Mouse (Mus musculus): ENCODE results near the gene Dclk2.

The Dclk2 gene

GRCm38 (mm10) chr3:86920343-86921083 is at the start of gene Dclk2:
Gene Dclk2 (minus strand): TSS chr3:86920852.
- peak; percentile 37 to 76 for DNase-seq (ENCODE audit: low spot score in 2 of 2)

DNA sequence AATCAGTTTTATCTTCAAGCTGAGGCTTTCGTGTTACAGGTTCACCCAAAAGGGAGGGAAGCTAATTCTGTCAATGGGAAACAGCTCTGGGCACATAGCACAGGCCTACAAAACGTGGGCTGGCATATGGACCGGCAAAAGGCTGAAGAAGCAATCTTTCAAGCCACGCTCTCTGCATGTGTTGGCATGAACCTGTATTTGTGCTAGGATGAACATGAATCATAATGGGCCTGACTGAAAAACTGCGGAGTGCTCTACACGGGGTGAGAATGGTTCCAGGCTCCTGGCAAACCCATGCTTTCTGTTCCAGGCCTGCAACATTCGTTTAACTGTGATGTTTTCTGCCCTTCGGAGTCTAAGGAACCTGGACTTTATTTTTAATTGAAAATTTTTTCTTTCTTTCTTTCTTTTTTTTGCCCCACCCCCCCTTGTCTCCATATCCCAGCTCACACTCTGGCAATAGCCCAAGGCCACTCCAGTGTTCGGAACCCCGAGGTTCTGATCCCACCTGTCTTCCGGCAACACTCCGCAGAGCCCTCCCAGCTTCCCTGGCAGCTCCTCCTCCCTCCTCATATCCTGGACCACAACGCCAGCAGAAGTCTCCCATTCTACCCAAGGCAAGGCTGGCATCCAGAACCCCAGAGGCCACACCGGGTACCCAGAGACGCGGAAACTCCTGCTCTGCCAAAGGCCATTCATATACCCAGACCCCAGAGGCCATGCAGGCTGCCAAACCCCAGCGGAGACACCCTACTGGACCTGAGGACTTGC is 42.2 kb upstream of the Dclk2 start:
- DNase-seq (ENCODE audit: low spot score in 2 of 2): no peak

DNA sequence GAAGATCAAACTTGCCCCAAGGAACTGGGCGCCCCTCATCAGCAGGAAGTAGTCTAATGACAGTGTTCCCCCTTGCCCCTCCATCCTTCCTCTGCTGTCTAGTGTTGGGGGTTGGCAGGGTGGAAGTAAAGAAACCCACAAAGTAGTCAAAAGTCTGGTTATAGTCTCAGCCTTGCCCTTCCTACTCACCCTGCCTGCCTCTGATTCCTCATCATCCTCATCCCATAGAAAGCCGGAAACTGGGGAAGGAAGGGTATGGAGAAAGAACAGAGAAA is 40.7 kb upstream of the Dclk2 start:
- DNase-seq (ENCODE audit: low spot score in 2 of 2): no peak

- no peak for DNase-seq (ENCODE audit: low spot score in 2 of 2)
These were observed 40.2 kb upstream of the Dclk2 start for GRCm38 (mm10) chr3:86960656-86961394.

DNA sequence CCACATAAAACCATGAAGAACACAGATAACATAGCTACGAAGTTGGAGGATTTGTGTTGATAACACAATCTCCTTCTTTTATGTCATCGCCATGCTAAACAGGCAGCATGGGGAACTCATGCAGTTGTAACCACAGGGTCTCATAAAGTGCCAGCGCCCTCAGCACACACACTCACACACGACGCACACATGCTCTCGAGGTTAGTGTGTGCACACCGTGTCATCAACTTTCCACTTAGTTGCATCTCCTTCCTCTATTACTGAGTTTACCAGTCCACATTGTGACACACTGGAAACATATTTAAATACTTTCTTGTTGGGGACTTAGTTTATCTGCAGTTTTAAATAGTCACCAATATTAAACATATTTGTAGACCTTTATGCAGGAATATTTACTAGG is 38.4 kb upstream of the Dclk2 start:
- no peak for DNase-seq (ENCODE audit: low spot score in 2 of 2)

GRCm38 (mm10) chr3:86955376-86955775 is 34.7 kb upstream of the Dclk2 start:
- no peak for DNase-seq (ENCODE audit: low spot score in 2 of 2)

DNA sequence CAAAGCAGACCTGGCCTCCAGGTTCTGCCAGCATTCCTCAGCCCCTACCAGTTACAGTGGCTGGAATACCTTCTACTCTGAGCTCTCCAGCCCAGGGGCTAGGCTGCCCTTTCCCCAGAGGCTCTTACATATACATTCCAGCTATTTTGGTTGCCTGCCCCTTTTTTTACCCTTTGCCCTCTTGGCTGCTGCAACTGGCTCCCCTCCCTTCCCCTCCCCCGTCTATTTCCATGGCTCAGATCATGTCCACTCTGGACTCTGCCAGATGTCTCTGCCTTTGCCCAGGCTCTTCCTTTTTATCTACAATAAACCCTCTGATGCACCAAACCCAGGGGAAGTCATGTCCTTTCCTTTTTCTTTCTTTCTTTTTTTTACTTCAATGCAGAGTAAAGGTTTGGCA is 33.9 kb upstream of the Dclk2 start:
- no peak for DNase-seq (ENCODE audit: low spot score in 2 of 2)

GRCm38 (mm10) chr3:86953819-86954218 is 33.2 kb upstream of the Dclk2 start:
- DNase-seq (ENCODE audit: low spot score in 2 of 2): no peak

GRCm38 (mm10) chr3:86950652-86951051 is 30.0 kb upstream of the Dclk2 start:
- DNase-seq (ENCODE audit: low spot score in 2 of 2): no peak

DNA sequence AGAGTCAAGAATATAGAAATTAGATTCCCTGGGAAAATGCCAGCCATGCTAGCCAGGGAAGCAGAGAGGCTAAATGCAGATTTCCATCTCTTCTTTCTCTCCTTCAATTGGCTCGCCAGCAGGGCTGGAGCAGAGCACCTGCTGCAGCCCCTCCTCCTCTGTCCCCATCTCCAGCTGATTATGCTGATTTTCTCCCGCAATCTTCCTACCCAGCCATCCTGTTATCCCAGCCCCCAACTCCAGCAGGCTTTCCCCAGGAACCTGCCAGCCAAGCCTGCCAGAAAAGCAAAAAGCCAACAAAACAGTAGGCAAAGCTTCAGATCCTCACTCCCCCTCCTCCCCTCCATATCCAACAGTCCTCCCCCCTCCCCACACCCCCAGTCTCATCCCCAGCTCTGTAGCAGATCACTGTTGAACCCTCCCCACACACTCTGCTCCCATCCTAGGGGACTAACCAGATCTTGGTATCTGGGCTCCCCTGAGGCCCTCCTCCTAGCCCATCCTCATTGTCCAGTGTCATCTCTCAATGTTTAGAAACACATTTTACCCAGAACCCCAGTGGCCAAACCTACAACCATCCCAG is 15.7 kb upstream of the Dclk2 start:
- DNase-seq (ENCODE audit: low spot score in 2 of 2): no peak

GRCm38 (mm10) chr3:86933446-86933845 is 12.8 kb upstream of the Dclk2 start:
- DNase-seq (ENCODE audit: low spot score in 2 of 2): no peak

- no peak for DNase-seq (ENCODE audit: low spot score in 2 of 2)
These were observed 3.0 kb upstream of the Dclk2 start for GRCm38 (mm10) chr3:86923686-86924085.

DNA sequence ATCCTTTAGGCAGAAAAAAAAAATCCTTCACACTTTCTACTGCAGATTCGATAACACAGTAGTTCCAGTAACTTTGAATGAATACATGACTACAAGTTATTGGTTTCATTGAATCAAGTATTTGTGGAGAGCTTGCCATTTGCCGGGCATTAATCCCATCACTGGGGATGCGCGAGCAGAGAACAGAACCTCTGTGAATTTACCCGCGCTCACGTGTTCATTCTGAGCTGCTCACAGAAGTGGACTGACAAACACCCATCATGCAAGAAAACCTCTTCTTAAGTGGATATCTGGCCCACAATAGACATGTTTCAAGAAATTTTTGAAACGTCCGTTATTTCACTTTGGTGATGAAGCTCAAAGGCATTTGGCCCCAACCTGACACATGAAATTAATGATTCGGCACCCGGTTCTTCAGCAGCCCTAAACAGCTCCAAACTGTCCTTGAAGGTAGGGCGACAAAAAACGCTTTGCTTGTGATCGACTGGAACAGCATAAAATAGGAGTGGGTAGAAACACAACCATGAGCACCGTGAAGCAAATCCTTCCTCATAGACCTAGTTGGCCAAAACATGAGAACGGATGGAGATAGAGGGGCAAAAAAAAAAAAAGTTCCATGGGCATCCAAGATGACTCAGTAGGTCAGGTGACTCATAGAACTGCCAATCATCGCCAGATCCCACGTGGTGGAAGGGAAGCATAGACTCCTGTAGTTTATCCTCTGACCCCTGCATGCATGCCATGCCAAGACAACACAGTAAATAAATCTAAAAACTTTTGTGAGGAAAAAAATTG is 726 bp upstream of the Dclk2 start:
- no peak for DNase-seq (ENCODE audit: low spot score in 2 of 2)

DNA sequence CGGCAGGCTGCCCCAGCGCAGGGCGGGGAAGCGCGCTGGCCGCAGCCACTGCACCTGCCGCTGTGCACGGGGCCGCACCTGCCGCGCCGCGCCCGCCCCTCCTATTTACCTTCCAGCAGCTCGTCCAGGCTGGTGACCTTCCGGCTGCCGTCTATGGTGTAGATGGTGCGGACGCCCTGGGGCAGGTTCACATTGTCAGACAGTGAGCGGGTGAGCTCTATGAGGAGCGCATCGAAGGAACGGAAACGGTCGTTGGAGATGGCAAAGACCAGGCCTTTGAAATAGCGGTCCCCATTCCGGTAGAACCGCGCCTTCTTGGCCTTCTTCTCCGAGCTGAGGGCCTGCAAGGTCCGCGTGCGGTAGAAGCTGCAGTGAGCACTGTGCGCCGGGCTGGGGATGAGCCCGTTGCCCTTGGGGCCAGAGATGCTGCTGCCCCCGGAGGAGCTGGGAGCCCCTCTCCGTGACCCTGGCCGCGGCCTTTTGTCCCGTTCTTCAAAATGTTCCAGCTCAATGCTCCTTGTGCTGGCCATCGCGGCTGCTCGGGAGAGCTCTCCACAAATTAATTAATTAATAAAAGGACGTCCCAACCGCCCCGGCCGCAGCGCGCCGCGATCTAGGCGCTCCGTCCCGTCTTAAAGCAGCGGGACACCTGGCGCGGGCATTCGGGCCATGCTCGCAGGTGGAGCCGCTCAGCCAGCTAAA is 860 bp downstream of the Dclk2 start:
- DNase-seq (ENCODE audit: low spot score in 2 of 2): peak; percentile 18 to 31

DNA sequence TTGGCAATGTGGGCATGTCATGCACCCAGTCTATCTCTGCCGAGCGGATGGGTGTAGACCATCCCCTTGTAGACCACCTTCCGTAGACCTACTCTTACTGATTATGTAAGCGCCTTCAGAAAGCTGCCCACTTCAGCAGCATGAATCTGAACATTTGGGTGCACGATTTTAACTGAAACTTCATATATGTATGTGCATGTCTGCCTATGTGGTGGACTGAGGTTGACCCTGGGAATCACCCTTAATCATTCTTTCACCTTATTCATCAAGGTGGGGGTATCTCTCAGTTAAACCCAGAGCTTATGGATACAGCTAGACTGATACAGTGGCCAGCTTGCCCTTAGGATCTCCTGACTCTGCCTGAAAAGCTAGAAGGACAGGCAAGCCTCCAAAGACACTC is 3.6 kb downstream of the Dclk2 start:
- DNase-seq (ENCODE audit: low spot score in 2 of 2): no peak

DNA sequence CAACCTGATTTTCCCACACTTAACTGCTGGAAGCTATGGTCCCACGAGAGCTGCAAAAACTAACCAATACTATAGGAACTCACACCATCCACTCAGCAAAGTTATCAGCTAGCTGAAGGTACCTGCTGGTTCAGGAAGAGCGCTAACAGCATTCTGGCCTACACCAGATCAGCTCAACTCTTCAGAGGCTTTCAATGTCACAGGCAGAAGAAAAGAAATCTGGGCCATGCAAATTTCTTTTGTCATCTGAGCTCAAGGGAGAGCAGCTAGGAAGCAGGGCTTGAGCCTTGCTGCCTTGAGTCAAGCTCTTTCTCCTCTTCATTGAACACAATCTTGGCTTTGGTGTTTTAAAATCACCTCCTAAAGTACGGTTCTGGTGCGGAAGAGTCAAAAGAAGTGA is 4.0 kb downstream of the Dclk2 start:
- DNase-seq (ENCODE audit: low spot score in 2 of 2): no peak

GRCm38 (mm10) chr3:86915291-86915690 is 5.4 kb downstream of the Dclk2 start:
- DNase-seq (ENCODE audit: low spot score in 2 of 2): no peak

- DNase-seq (ENCODE audit: low spot score in 2 of 2): no peak
These were observed 6.3 kb downstream of the Dclk2 start for GRCm38 (mm10) chr3:86914316-86914715.

DNA sequence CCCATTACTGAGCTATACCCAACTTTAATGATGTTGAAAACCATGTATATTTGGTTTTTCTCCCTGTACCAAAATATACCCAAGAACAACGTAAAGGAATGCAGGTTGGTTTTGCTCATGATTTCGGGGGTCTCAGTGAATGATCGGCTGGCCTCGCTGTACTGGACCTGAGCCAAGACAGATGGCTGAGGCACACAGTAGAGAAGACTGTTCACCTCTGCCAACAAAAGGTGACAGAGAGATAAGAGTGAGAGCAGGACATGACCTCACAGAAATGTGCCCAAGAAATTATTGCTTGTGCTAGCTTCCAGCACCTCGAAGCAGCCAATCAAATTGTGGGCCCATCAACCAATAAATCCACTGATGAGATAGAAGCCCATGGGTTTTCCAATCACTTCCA is 22.3 kb downstream of the Dclk2 start:
- DNase-seq (ENCODE audit: low spot score in 2 of 2): no peak

DNA sequence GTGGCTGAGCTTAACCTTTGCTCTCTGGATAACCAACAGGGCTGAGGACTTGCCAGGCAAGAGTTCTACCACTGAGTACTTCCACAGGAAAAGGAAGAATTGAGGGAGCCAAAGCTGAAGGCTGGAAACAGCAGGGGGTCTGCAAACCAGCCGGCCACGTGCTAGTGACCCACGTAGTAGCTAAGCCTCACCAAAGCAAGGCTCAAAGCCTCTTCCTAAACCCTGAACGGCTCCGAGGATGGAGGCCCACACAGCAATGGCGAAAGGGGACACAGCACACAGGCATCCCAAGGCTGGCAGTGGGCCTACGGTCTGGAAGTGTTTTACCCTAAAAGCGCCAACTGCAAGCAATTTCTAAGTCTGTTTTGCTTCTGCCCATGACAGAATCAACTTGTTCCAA is 23.1 kb downstream of the Dclk2 start:
- no peak for DNase-seq (ENCODE audit: low spot score in 2 of 2)

DNA sequence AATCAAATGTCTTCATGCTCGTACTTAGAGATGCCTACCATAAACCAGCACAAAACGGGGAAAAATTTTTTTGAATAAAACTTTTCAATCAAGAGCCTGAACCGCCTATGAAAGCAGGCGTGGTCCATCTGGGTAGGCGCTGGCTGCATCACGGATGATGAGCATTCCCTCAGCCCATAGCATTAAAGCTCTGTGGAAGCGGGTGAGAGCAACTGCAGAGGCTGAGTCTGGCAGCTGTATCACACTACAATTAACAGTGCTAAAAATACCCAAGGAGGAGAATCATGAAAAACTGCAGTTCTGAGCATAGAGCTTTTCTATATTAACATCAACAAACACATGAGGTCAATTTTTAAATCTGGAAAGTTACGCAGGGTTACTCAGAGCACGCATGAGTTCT is 23.6 kb downstream of the Dclk2 start:
- no peak for DNase-seq (ENCODE audit: low spot score in 2 of 2)

Data from spleen, postnatal 10 days (tissue).